Mouse (Mus musculus): ENCODE results near the gene Specc1l.

GRCm38 (mm10) chr10:75282648-75283047 is 70.8 kb downstream of the Specc1l start:
- TF ChIP-seq GATA1 (IDR thresholded peaks at IDR 0.05; ENCODE audit: borderline replicate concordance, low read length) (no peak), FLI1 (IDR thresholded peaks at IDR 0.05; ENCODE audit: low read length) (no peak)

Measured in megakaryocyte, embryonic 14.5 days (primary cell).